Mouse (Mus musculus) ES-Bruce4 (cell line): ENCODE results near the gene Dnah8. TPM values are rescaled to one million over a fixed set of nuclear protein-coding genes. Genes with fewer than 3 reads are reported as not detected.

ENCODE experiments used
- H3K27ac ChIP-seq: 2 replicates; pipeline ENCODE4 v1.5.1; 2012; ENCODE audit warnings: low read length, inconsistent platforms; ENCODE audit not compliant: insufficient read depth
- H3K27me3 ChIP-seq: 2 replicates; pipeline ENCODE4 v1.6.1; 2012; ENCODE audit warnings: mild to moderate bottlenecking, low read length, inconsistent platforms; ENCODE audit not compliant: control insufficient read depth, poor library complexity, insufficient read depth, severe bottlenecking
- H3K36me3 ChIP-seq: 2 replicates; pipeline ENCODE4 v1.6.1; 2012; ENCODE audit warnings: inconsistent platforms, mild to moderate bottlenecking, low read length, moderate library complexity; ENCODE audit not compliant: control insufficient read depth, poor library complexity, insufficient read depth, severe bottlenecking
- H3K4me1 ChIP-seq: one replicate; pipeline ENCODE4 v1.8.1; 2011; ENCODE audit warnings: low read length; ENCODE audit not compliant: control insufficient read depth, insufficient read depth
- H3K4me3 ChIP-seq: 2 replicates; pipeline ENCODE4 v1.5.1; 2011; ENCODE audit warnings: low read depth, mild to moderate bottlenecking, low read length
- H3K9ac ChIP-seq: 2 replicates; pipeline ENCODE4 v1.6.1; 2012; ENCODE audit warnings: low read depth, mild to moderate bottlenecking, inconsistent platforms; ENCODE audit not compliant: poor library complexity, severe bottlenecking
- H3K9me3 ChIP-seq: replicated peaks from 2 replicates; pipeline ENCODE4 v1.6.1; 2012; ENCODE audit warnings: mild to moderate bottlenecking, low read length, inconsistent platforms; ENCODE audit not compliant: control insufficient read depth, poor library complexity, insufficient read depth, severe bottlenecking
- CTCF ChIP-seq: IDR thresholded peaks from one replicate; pipeline ENCODE4 v1.8.1; 2011; ENCODE audit warnings: low read depth, low read length
- EP300 ChIP-seq: IDR thresholded peaks from 2 replicates; pipeline ENCODE4 v1.6.1; 2011; ENCODE audit warnings: low read depth, low read length; ENCODE audit not compliant: insufficient read depth
- POLR2A ChIP-seq: IDR thresholded peaks from one replicate; pipeline ENCODE4 v1.8.1; 2011; ENCODE audit warnings: low read length; ENCODE audit not compliant: insufficient read depth
- polyA plus RNA-seq: library from polyadenylated mRNA; stranded (reverse); fragments of >200 nt; gene quantifications from 2 replicates; pipeline ENCODE4 v1.2.4, GENCODE M21; 2011; ENCODE audit warnings: low read depth; ENCODE audit not compliant: missing spikeins, insufficient read depth, insufficient read length

The Dnah8 gene
- polyA plus RNA-seq, 1 experiment = 25.8 TPM

- Histone ChIP-seq H3K36me3 (peaks cover 2% of the 10 kb centered on the region; the same call in 1 of the 2 replicates), H3K9ac (peak overlapping the region; percentile 62), H3K27ac (peak overlapping the region; percentile 32), H3K4me3 (peak overlapping the region; percentile 90), H3K27me3 (no peaks in the 10 kb centered on the region), H3K4me1 (no peaks in the 10 kb centered on the region), H3K9me3 (no peaks in the 10 kb centered on the region)
- TF ChIP-seq CTCF (no peak), POLR2A (no peak), EP300 (no peak)
Observed at GRCm38 (mm10) chr17:30611221-30612074, 12.7 kb upstream of the Dnah8 start.

DNA sequence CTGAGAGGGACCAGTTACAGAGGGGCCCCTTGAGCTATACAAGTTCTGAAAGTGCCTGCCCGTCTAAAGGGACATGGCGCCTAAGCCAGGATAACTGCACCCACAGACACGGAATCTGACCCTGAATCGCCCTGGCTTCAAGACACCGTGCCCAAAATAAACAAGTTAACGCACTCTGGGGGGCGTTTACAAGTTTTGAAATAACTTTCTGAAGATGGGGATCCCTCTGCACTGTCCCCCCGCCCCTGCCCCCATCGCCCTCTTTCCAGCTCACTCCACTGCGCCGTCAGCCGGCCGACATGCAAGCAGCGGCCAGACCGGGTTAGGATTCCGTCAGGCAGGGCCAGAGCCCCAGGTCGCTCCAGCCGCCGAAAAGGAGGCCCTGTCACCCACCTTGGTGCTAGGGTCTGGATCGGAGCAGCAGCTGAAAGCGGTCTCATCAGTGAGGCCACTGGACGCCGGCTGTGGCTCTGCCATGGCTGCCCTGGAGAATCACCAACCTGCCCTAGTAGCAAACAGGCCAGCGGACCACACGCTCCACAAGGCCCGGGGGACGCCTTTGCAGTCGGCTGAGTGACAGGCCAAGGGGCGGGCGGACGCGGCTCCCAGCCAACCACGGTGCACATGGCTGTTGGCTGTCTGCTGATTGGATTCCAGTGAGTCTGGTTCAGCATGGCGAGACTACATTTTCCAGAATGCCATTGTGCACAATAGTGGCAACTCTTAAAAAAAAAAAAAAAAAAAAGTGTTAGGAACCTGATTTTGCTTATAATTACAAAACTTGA is 11.9 kb upstream of the Dnah8 start:
- no peaks in the 10 kb centered on the region for H3K27me3 ChIP-seq
- H3K27ac ChIP-seq = peak overlapping the region; percentile 32
- peak overlapping the region; percentile 62 for H3K9ac ChIP-seq
- H3K4me1 ChIP-seq = no peaks in the 10 kb centered on the region
- peaks cover 2% of the 10 kb centered on the region; the same call in 1 of the 2 replicates for H3K36me3 ChIP-seq
- H3K9me3 ChIP-seq = no peaks in the 10 kb centered on the region
- TF ChIP-seq EP300 (no peak), POLR2A (peak; percentile 52)
- H3K4me3 ChIP-seq = peak overlapping the region; percentile 90

DNA sequence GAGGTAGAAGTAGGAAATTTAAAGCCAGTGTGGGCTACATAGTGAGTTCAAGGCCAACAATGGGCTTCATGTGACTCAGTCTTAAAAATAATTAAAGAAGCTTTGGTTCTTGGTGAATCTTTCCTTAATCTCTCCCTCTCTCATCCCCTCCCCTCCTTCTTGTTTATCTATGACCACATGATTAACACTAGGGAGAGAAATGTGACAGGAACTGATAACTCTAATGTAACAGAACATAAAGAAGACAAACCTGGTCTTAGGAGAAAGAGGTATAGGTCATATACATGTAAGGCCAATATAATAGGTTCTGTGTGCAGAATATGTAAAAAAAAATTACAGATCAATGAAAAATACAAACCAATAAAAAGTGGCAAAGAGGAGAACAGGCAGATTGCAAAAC is 10.8 kb upstream of the Dnah8 start:
- H3K36me3 ChIP-seq = no peaks in the 10 kb centered on the region
- no peak overlapping the region for H3K27ac ChIP-seq
- H3K4me3 ChIP-seq = no peak overlapping the region
- H3K9ac ChIP-seq = no peak overlapping the region
- no peaks in the 10 kb centered on the region for H3K27me3 ChIP-seq
- no peaks in the 10 kb centered on the region for H3K9me3 ChIP-seq
- H3K4me1 ChIP-seq = no peaks in the 10 kb centered on the region
- no peak for TF ChIP-seq POLR2A
- TF ChIP-seq CTCF = no peak
- TF ChIP-seq EP300 = no peak

GRCm38 (mm10) chr17:30616203-30616602 is 8.0 kb upstream of the Dnah8 start:
- TF ChIP-seq EP300 = no peak
- no peak for TF ChIP-seq CTCF
- TF ChIP-seq POLR2A = no peak
- no peak overlapping the region for H3K9ac ChIP-seq
- H3K4me1 ChIP-seq = no peaks in the 10 kb centered on the region
- no peaks in the 10 kb centered on the region for H3K9me3 ChIP-seq
- H3K27ac ChIP-seq = no peak overlapping the region
- no peak overlapping the region for H3K4me3 ChIP-seq
- H3K27me3 ChIP-seq = no peaks in the 10 kb centered on the region
- H3K36me3 ChIP-seq = no peaks in the 10 kb centered on the region

DNA sequence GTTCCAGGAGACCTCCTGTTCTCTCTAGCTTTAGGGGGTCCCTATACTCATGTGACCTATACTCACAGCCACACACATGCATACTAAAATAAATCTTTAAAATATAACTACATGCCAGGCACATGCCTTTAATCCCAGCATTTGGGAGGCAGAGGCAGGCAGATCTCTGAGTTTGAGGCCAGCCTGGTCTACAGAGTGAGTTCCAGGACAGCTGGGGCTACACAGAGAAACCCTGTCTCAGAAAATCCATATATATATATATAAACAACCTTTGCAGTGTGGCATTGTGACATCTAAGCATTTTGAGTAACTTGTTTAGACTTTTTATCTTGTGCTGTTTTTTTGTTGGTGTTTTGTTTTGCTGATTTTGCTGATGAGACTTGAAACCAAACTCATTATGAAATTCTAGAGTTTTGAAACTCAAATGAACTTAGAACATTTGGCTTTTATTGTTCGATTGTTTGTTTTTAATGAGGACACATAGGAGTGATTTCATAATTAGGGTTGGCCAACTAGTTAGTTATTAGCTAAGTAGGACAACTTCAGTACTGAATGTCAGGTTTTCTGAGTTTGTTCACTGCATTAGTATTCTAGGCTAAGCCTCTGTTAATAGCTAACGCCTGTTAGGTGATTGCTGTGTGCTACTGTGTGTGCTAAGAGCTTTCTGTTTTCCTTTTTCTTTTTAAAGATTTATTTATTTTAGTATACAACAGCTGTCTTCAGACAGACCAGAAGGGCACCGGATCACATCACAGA is 5.8 kb upstream of the Dnah8 start:
- H3K9me3 ChIP-seq = no peaks in the 10 kb centered on the region
- no peaks in the 10 kb centered on the region for H3K4me1 ChIP-seq
- H3K27me3 ChIP-seq = no peaks in the 10 kb centered on the region
- no peak overlapping the region for H3K27ac ChIP-seq
- no peak overlapping the region for H3K4me3 ChIP-seq
- H3K36me3 ChIP-seq = no peaks in the 10 kb centered on the region; the same call in 1 of the 2 replicates
- no peak overlapping the region for H3K9ac ChIP-seq
- no peak for TF ChIP-seq EP300
- TF ChIP-seq CTCF = no peak
